Mouse (Mus musculus) urinary bladder, postnatal 25 days (tissue): ENCODE data around the gene Arhgap5.
A peak's percentile ranks its signal among the peaks of the same experiment; 100 is the strongest.

Source experiments
- DNase-seq: peaks from one replicate; pipeline ENCODE4 v3.0.0; 2022; ENCODE audit warnings: low spot score

Gene Arhgap5

GRCm38 (mm10) chr12:52503456-52504320, at the start of gene Arhgap5:
Gene Arhgap5, plus strand, starts transcription at chr12:52503972.
- DNase-seq: peak; percentile 92

DNA sequence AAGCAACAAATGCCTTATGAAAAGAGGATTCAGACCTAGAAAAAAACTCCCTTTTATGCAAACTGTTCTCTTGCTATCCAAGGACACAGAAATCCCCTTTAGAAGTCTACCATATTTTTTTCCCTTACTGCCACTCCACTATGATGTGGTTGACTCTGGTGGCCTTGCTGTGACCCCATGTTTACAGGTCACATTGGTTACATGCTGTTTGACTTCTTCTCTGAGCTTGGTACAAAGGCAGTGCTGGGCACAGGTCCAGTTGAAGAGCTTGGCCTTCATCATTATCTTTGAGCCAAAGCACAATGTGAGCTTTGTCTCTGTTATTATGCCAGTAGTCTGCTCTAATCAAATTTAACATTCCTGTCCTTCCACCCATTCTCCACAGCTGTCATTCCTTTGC, 39.2 kb upstream of the Arhgap5 start:
- no peak for DNase-seq

GRCm38 (mm10) chr12:52471621-52472020, 32.2 kb upstream of the Arhgap5 start:
- DNase-seq: no peak

DNA sequence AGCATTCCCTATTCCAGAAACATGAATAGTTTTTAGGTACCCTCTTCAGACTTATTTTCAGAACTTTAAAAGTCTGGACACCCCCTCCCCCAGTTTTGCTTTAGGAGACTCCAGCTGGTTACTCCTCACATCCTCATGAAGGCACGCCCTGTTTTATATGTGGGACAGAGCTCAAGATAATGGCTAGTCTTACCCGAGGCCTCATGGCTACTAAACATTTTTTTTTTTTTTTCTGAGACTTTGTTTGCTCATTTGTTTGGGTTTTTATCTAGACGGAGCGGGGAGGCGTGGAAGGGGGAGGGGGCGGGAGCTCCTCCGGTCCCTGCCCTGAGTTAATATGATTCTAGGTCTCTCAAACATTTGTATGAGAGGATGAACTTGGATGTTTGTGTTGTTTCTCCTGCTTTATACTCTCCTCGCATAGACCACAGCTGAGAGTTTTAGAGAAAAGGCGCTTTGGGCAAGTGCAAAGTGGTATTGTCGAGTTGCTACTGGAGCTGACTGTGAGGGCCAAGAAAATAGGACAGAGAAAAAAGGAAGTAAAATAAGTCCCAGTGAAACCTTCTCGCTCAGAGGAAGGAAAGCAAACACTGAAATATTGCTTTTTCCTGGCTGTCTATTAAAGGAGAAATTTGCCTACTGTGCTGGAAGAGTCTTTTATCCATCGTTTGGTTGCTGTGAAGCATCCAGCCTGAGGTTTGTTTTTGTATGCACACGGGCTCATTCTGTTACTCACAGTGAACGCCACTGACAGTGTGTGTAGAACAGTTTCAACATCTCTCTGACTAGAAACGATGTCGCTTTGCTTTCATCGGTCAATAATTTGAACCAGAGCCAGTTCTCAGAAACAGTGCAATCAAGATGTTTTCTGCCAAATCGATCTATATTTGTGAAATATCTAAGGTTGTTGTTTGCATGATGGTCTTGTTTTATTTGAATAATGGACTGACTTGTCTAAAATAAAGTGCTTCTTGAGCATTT, 29.5 kb upstream of the Arhgap5 start:
- no peak for DNase-seq

- no peak for DNase-seq
Measured at GRCm38 (mm10) chr12:52476036-52476435, 27.7 kb upstream of the Arhgap5 start.

DNA sequence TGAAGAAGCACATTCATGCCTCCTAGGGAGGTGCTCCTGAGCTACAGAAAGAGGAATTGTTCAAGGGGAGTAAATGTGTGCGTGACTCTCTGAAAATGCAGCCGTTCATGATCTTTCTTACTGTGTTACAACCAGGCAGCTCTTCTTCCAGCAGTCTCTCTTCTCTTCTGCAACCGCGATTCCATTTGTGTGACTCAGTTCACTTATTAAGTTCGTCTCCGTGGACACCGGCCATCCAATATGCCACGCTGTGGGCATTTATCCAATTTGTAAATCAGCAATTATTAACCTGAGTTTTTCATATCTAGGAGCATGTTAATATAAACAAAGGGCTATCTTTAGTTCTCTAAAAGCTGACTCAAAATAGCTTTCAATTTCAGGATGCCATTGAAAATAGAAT, 25.2 kb upstream of the Arhgap5 start:
- DNase-seq: no peak

DNA sequence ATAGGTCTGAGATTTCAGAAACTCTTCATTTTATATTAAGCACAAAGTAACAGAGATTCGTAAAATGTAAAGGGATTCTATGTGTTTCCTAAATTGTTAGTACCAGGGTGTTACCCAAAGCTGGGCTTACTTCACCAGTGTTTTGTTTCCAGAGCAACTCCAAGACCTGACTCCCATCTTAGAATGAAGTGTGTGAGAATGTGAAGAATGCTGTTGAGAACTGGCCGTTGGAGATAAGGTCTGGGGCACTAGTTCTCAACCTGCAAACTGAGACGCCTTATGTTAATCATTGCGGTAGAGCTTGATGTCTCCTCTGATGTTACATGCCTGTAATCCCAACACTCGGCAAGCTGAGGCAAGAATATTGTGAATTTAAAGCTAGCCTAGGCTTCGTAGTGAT, 24.4 kb upstream of the Arhgap5 start:
- DNase-seq: no peak

DNA sequence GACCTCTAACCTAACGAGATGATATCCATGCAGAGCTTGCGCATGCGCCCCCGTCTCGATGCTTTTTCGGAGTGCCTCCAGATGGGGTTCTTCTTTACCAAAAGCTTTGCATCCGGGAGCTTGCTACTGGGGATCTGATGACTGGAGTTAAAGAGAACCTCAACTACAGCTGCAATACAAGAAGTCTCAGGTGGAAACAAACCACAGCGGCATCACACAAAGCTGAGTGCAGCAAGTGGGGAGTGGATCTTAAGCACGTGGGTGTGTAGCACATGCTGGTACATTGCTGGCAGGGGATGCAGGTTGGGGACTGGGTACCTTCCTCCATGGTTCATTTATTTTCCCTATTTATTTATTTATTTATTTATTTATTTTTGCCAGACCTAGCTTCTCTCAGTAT, 22.9 kb upstream of the Arhgap5 start:
- DNase-seq: no peak

- no peak for DNase-seq
Measured at GRCm38 (mm10) chr12:52481969-52482550, 21.7 kb upstream of the Arhgap5 start.

DNA sequence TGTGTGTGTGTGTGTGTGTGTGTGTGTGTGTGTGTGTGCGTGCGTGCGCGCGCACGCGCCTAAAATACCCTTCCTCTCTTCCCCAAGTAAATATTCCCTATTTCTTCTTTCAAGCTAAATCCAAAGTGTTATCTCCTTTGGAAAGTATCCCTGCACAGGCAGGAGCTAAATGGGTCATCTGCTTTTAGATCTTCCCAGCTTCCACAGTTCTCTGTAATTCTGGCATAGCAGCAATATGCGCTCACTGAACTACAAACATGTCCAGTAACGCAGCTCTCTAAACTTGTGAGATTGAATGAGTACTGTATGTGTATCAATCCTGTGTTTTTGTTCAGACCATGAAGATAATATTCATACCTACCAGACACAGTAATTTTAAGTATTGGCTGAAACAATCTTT, 20.6 kb upstream of the Arhgap5 start:
- DNase-seq: no peak

DNA sequence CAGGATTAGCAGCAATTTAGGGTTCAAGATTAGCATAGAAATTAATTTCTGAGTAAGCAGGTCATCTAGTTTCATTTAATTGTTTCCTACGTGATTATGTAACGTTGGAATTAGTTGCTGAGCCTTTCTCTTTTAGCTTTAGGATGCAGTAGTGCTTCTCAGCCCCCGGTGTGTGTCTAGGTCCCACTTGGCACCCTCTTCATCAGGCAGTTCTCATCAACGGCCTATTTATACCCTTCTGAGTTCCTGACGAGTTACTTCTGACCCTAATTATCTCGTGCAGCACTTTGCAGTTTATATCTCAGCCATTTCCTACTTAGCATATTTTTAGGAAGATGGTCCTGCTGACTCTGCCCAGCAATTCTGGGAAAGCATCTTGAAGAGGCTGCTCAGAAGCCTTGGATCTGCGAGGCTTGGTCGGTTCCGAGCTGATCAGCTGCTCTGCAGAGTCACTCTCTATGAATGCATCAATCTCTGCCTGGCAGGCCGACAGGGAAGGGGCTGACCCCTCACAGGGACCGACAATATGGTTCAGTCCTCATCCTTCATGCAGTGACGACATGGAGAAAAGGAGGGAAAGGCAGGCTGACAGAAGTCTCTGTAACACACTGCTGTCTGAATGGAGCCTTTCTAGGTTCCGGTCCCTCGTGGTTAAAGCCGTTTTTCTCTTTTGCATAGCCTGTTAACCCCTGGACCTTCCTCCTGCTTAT, 15.4 kb upstream of the Arhgap5 start:
- DNase-seq: no peak

- DNase-seq: no peak
Measured at GRCm38 (mm10) chr12:52493281-52493681, 10.5 kb upstream of the Arhgap5 start.

- no peak for DNase-seq
Measured at GRCm38 (mm10) chr12:52497209-52497608, 6.6 kb upstream of the Arhgap5 start.

- DNase-seq: no peak
Measured at GRCm38 (mm10) chr12:52500915-52501833, 2.6 kb upstream of the Arhgap5 start.

DNA sequence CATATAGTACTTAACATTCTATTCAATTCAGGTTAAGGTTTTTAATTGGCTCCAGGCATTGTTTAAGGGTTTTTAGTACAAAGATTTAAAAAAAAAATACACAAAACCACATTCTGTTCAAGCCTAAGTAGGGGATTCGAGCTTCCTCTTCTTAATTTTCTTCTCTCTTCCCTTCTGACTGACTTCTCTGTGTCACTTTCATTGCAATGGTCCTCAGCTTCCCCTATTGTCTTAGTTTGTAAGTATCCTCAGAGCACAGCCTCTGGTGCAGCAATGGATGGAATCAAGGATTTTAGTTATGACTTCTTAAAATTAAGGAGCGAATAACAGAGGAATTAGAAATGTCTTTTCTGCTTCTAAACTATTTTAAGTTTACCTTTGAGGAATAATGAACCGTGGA, 1.6 kb upstream of the Arhgap5 start:
- DNase-seq: no peak

DNA sequence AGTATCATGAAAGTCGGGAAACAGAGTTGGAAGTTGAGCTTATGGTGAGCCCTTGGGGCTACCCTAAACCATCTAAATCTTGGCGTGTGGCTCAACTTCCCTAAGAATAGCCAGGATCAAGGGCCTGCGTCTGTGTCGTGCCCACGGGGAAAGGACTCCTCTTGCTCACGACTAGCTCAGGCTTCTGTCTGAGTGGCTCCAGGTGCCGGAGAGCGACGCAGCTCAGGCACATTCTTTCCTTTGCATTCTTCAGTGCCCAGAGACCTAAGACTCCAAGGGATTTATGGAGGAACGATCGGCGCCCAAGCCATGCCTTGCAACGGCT, 679 bp upstream of the Arhgap5 start:
- no peak for DNase-seq

GRCm38 (mm10) chr12:52504331-52505181, 784 bp downstream of the Arhgap5 start:
- DNase-seq: peak; percentile 53

- no peak for DNase-seq
Measured at GRCm38 (mm10) chr12:52524699-52525098, 20.9 kb downstream of the Arhgap5 start.

- DNase-seq: no peak
Measured at GRCm38 (mm10) chr12:52525486-52525885, 21.7 kb downstream of the Arhgap5 start.

GRCm38 (mm10) chr12:52529740-52530139, 26.0 kb downstream of the Arhgap5 start:
- no peak for DNase-seq
